Mouse (Mus musculus) heart, postnatal 0 days (tissue): Measurements from ENCODE around the gene Gm44973.

Experiments
- CTCF ChIP-seq: IDR thresholded peaks from 2 replicates; pipeline ENCODE4 v1.5.1; 2016; ENCODE audit warnings: antibody characterized with exemption, control low read depth, low read depth
- EP300 ChIP-seq: IDR thresholded peaks from 2 replicates; pipeline ENCODE4 v1.6.1; 2016; ENCODE audit warnings: antibody characterized with exemption, low read depth

DNA sequence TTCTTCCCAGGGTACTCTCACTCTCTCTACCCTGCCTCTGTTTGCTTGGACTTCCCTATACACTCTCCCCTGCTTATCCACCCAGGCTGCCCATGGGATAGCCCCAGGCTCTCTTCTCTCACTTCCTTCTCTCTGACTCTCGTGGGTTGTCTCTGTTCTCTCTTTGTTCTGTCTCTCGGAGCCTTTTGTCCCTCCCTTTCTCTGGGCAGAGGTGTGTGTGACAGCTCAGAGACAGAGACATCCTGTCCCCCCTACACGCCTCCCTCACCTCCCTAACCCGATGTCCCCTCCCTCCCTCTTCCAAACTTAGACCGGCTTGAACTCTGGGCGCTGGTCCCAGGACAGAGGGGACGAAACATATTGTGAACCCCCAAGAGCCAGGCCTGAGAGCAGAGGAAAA, 43.6 kb upstream of the Gm44973 start:
- no peak for TF ChIP-seq EP300
- TF ChIP-seq CTCF, result no peak
